Mouse (Mus musculus) embryonic fibroblast, embryonic 13.5 days (primary cell): ENCODE results near the gene B3gnt8.

Experiments used
- CTCF ChIP-seq: IDR thresholded peaks from 2 replicates; pipeline ENCODE4 v1.5.1; 2011; ENCODE audit warnings: mild to moderate bottlenecking, control low read depth, low read length, moderate library complexity, borderline replicate concordance; ENCODE audit not compliant: insufficient read depth
- POLR2A ChIP-seq: IDR thresholded peaks from 2 replicates; pipeline ENCODE4 v1.6.1; 2011; ENCODE audit warnings: low read depth, mild to moderate bottlenecking, control low read depth, low read length, moderate library complexity

GRCm38 (mm10) chr7:25681341-25682231, 55.1 kb downstream of the B3gnt8 start:
- TF ChIP-seq CTCF (no peak), POLR2A (no peak)
